Mouse (Mus musculus) c-Kit-positive CD71-negative TER-119-negative erythroid progenitor cells, embryonic 14.5 days (primary cell): ENCODE measurements at regions not wholly inside any gene's neighbourhood (a gene's known extent, or its start where the extent isn't known, plus 50 kb on each side); places are given as distances from the start of the nearest gene placed in this dataset.

ENCODE experiments used
- DNase-seq: peaks from one replicate; pipeline ENCODE4 v3.0.0-alpha.2; 2013; ENCODE audit warnings: low read depth

DNA sequence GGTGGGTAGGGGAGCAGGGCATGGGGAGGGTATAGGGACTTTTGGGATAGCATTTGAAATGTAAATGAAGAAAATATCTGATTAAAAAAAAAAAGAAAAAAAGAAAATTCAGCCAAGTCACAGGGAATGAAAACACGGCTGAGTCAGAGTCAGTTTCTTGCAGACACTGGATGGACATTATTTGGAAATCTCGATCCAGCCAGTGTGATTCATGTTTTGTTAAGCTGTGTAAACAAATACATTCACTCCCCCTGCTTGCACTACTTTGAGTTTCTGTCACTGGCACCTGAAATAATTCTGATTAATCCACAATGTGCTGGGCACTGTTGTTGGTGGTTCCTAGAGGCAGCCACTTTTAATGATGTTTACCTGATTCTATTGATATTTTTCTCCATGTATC lies 68.6 kb upstream of the Mtpn start:
- no peak for DNase-seq

DNA sequence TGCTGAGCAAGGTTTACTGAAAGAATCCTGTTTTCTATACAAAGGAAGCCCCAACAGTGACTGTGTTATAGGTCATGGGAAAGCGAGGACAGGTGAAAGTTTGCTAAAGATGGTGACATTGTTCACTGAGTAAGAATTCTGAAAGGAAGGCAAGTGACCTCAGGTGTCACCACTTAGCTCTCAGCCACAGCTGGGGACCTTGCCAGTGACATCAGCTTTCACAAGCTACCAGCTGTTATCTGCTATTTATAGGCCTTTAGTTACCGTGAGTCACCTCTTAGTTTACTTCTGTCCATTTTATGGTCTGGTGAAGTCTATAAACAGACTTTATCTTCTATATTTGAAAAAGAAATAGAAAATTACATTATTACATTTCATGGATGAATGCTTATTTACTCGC lies 65.4 kb upstream of the Mtpn start:
- DNase-seq = no peak

DNA sequence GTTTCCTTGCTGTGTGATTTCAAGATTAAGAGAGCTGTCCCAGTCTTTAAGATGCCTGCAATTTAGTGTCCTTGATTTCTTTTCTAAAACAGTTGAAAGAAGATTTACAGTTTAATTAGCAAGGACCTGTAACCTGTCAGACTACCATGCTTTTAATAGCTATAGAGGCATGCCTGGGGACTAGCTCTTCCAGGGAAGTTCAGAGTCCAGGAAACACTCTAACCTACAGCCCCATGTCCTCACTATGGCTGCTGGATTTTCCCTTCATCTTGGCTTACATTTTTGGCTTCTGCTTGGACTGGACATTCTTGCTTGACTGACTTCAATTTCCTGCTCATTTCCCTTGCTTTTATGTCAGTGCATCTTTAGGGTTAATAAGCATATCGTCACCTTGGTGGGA lies 61.7 kb upstream of the Mtpn start:
- DNase-seq = no peak

DNA sequence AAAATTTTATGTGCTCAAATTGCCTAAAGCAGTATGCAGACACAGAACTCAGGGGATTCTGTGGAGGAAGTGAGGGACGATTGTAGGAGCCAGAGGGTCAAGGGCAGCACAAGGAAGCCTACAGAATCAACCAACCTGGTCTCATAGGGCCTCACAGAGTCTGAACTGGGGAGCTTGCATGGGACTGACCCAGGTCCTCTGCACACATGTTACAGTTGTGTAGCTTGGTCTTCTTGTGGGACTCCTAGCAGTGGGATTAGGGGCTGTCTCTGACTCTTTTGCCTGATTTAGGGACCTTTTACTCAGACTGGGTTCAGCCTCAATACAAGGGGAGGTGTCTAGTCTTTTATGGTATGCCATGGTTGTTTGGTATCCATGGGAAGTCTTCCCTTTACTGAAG lies 60.2 kb upstream of the Mtpn start:
- no peak for DNase-seq

DNA sequence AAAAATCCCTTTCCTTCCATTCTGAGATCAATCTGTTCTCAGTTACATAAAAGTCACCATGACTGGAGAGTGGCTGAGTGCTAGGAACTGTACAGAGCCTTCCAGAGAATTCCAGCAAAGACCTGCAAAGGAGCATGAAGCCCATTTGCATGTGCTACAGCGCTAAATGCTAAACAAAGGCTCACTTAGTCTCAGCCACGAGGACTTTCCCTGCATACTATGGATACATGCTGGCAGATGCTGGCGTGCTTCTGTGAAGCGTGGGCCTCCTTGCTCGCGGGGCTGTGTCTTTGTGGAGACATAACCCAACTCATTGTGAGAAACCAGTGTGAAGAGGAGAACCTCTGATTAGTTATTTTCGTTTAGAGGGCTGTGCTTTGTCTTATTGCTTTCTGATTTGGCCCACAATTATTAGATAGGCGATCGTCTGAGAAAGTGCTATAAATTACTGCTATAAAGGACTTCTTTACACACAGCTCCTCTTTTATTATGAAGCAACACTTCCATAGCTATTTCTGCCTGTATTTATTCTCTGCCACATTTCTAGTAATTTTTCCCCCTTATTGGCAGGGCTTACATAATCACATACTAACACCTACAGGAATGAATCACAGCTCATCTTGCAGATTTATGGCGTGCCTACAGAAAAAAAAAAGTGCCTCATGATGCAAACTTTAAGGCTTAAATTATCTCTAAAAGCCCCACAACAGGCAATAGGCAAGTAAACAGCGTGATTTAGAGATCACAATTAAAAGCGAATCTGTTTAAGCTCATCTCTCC lies 58.9 kb upstream of the Mtpn start:
- DNase-seq = no peak

DNA sequence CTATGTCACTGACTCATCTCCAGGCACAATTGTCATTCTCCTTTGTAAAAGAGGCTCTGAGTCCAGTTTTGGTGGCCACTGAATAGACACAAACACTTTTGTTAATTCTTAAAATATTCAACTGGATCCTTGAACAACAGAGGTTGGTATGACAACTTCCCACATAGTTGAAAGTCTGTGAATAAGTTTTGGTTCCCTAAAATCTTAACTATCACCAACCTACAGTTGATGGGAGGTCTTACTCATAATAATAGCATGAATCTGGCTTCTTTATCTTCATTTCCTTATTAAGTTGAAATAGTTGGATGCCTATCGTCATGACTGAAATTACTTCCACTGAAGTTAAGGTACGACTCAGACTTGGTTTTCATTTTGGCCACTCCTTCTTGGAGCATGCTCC lies 55.3 kb upstream of the Mtpn start:
- no peak for DNase-seq

DNA sequence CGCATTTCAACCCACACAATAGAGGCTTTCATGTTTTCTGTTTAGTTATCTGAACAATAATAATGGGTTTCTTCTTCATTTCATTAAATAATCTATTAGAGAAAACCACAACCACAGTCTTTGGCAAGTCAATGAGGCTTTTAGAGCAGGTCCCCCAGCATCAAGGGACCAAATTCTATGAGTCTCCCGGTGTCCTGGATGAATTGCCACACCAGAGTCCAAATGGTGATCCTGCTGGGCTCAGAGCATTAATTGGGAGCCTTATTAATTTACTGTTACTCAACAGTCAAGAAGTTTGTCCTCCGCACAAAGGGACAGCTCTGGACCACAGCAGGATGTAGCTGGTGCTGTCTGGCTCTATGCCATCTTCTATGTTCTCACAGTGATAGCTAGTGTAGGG lies 52.5 kb upstream of the Mtpn start:
- no peak for DNase-seq
